Mouse (Mus musculus) erythroblast, embryonic 14.5 days (primary cell): Measurements from ENCODE around the gene Gm20824. TPM values are rescaled to one million over a fixed set of nuclear protein-coding genes. Genes with fewer than 3 reads are reported as not detected.
"Not testable (repeated sequence)": the region's sequence is repeated elsewhere in the genome, so short reads cannot be mapped to it uniquely, and the experiment has no call there.

ENCODE experiments used
- H3K27me3 ChIP-seq: 2 replicates; pipeline ENCODE4 v1.6.1; 2012; ENCODE audit warnings: inconsistent platforms; ENCODE audit not compliant: control insufficient read depth
- H3K36me3 ChIP-seq: 2 replicates; pipeline ENCODE4 v1.6.1; 2012; ENCODE audit warnings: mild to moderate bottlenecking, inconsistent platforms; ENCODE audit not compliant: control insufficient read depth
- H3K4me1 ChIP-seq: 2 replicates; pipeline ENCODE4 v1.6.1; 2012; ENCODE audit warnings: inconsistent platforms; ENCODE audit not compliant: control insufficient read depth
- H3K4me3 ChIP-seq: replicated peaks from 2 replicates; pipeline ENCODE3; 2012; ENCODE audit warnings: moderate library complexity, mild to moderate bottlenecking, inconsistent platforms
- H3K9me3 ChIP-seq: 2 replicates; pipeline ENCODE4 v1.6.1; 2012; ENCODE audit warnings: low read length, inconsistent platforms, mixed read lengths; ENCODE audit not compliant: control insufficient read depth
- polyA plus RNA-seq: library from polyadenylated mRNA; stranded (reverse); fragments of >175 nt; gene quantifications from 2 replicates; pipeline ENCODE4 v1.2.3, GENCODE M21; 2012

Gm20824 gene
- polyA plus RNA-seq = not detected in 2 replicates

DNA sequence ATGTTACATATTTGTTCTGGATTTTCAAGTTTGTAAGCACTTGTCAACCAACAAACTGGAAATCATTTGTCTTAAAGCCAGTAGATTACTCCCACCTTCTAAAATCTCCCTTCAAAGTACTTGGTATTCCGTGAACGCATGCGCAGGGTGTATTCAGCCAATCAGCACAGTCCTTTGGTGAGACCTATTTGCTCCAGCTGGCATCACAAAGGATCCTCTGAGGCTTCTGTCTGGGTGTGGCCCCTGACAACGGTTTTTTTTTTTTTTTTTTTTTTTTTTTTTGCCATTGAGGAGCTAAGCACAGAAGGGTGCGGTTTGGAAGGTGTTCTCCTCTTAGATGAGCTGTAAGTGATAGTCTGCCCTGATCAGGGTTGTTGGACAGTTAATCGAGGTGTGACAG is at the start of gene Gm20824:
TSS of gene Gm20824 (plus strand) at position 301 of the 400 bp plus-strand sequence.
- H3K4me3 ChIP-seq, H3K27me3 ChIP-seq, H3K36me3 ChIP-seq, H3K4me1 ChIP-seq, H3K9me3 ChIP-seq: not testable (repeated sequence)

Other genes starting within 250 kb of the Gm20824 start
- not detected in 2 replicates for gene Gm20825, start 186.4 kb upstream of the Gm20824 start, polyA plus RNA-seq